Mouse (Mus musculus) mouse embryonic stem cell (cell line): ENCODE data around the gene Slc25a47.
"Not testable (repeated sequence)": the region's sequence is repeated elsewhere in the genome, so short reads cannot be mapped to it uniquely, and the experiment has no call there.

ENCODE experiments used
- in situ Hi-C, 2 experiments: fragments of 300-500 bp; cut with MboI; formaldehyde crosslinking; loops; 1 replicate in 1 of 2; 3 replicates in 1 of 2; pipeline ENCODE4 v1.14.3; 2019 to 2020; ENCODE audit warnings: low sequenced_read_pairs in 2 of 2, low pct_unique_long_range_greater_than_20kb in 1 of 2, mixed read lengths in 1 of 2; ENCODE audit not compliant: unreplicated experiment in 1 of 2

Slc25a47 gene

DNA sequence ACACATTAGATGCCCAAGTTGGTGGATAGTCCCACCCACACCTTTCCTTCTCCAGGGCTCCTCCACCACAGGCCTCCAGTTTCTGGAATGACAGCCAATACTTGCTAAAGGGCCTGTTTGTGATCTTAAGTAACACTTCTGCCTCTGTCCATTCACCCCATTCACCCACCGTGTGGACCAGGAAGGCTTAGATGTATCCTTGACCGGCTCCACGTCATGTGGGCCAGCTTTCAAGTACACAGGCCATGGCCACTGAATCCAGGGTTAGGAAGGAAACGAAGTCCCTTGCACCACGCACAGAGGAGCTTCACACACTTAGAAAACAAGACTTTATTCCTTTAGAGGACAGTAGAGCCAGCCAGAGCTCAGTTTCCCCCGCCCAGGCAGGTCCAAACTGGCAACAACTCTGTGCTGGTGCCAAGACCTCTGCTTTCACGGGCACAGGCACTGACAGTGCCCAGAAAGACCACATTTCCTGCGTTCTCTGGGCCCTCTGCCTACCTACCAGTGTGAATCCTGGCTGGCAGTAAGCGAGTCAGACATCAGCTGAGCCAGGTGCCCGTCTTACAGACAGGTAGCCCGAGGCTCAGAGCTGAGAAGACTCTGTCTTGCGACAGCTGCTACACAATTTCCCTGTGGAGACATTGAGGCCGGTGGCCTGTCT lies 10.2 kb upstream of the Slc25a47 start:
- in situ Hi-C loops, result no loop called here

DNA sequence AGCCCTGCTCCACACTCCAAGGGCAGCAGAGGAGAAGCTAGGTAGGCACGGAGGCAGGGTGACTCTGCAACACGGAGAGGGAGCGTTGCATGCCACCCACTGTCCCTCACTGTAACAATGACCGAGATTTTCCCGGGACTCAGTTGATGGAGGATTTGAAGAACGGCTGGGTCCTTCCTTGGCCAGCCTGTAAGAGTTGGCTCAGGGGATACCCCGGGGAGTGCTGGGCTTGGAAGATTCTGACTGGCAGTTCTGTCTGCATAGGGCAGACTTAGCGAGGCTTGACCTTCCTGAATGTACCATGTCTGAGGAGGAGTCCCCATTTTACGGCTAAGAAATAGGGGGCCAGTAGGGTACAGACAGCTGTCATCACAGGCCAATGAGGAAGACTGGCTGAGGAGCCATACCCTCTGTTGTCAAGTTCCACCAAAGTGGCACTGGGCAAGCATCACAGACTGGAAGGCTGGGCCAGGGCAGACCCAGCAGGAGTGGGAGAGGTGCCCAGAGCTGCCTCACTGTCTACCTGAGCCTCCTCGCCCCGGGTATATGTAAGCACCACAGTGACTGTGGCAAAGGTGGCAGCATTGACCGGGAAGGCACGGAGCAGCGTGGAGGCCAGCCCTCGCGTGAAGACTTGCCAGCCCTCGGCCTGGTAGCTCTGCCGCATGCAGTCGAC lies 9.4 kb upstream of the Slc25a47 start:
- in situ Hi-C loops, result no loop called here

DNA sequence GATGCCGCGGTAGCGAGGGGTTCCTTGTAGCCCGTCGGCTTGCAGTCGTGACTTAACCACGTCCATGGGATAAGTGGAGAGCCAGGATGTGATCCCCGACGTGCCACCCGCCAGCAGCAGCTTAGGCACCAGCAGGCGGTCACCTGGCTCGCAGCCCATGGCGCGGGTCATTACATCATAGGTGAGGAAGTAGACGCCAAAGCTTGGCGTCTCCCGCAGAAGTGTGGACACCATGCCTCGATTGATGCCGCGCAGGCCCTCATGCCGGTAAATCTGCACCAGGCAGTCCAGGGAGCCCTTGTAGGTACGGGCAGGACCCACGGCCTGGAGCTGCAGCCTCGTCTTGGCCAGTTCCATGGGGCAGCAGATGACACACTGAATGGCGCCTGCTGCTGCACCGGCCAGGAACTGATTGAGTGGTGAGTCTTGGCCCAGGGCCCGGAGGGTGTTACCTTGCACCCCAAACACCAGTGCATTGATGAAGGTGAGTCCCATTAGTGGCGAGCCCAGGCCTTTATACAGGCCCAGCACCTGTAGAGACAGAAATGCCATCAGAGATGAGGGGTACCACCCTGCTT lies 8.8 kb upstream of the Slc25a47 start:
- in situ Hi-C loops, result no loop called here

DNA sequence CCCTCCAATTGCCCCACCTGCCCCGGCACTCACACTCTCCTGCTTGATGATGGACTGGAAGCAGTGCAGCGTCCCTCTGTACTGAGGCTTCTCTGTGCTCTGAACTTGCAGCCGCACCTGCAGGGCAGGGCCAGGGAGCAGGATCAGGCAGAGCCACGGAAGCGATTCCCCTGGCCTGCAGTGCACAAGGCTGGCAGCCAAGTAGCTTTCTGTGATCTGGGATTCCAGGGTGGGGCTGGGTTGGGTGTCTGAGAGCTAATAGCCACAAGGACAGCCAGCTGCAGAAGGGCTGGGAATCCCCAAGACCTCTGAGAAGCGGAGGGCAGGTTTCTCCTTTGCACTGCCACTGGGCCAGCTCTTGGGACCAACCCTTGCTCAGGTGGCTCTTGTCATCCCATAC lies 8.2 kb upstream of the Slc25a47 start:
- in situ Hi-C loops, result no loop called here

DNA sequence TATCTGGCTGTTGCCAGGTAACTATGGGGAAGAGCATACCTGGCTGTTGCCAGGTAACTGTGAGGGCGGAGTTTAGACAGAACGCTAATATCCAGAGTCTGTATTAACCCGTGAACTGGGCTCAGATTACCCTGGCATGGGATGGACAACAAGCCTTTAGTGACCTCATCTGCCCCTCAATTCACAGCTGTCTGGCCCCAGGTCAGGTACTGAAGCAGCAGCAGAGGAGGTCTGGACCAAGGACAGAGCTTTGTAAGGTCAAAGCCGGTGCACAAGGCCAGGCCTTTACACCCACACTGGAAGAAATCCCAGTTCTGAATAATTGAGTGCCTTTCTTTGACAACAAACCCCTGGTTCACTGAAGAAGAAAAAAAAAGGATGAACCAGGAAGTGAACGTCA lies 6.2 kb upstream of the Slc25a47 start:
- in situ Hi-C loops, result no loop called here

- in situ Hi-C loops, result no loop called here
Observed at GRCm38 (mm10) chr12:108830358-108830757, 5.5 kb upstream of the Slc25a47 start.

GRCm38 (mm10) chr12:108831966-108832643 lies 3.7 kb upstream of the Slc25a47 start:
- in situ Hi-C loops, result no loop called here

GRCm38 (mm10) chr12:108832851-108833250 lies 3.0 kb upstream of the Slc25a47 start:
- in situ Hi-C loops, result no loop called here

- in situ Hi-C loops, result no loop called here
Observed at GRCm38 (mm10) chr12:108833408-108833807, 2.4 kb upstream of the Slc25a47 start.

GRCm38 (mm10) chr12:108834337-108834736 lies 1.5 kb upstream of the Slc25a47 start:
- in situ Hi-C loops, result no loop called here

GRCm38 (mm10) chr12:108834786-108835185 lies 1.1 kb upstream of the Slc25a47 start:
- in situ Hi-C loops, result no loop called here

GRCm38 (mm10) chr12:108835208-108835839 lies 522 bp upstream of the Slc25a47 start:
- in situ Hi-C loops, result no loop called here

- in situ Hi-C loops, result no loop called here
Observed at GRCm38 (mm10) chr12:108836722-108837121, 876 bp downstream of the Slc25a47 start.

DNA sequence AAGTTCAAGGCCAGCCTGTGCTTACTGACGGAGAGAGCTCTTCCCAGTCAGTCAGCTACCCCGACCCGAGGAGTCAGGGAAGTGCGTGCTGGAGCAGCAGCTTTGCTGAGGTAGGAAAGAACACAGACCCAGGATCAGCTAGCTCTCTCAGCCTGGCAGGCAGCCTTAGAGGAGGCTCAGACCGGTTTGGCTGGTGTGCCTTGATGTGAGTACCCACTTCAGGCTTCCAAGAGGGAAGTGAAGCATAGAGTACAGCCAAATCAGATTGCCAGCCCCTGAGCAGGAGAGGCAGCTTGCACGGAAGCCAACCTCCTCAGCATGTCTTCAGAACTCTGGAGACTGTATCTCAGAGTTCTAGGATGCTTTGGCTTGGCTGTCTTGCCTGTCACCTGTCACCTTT lies 5.3 kb downstream of the Slc25a47 start:
- in situ Hi-C loops, result no loop called here

DNA sequence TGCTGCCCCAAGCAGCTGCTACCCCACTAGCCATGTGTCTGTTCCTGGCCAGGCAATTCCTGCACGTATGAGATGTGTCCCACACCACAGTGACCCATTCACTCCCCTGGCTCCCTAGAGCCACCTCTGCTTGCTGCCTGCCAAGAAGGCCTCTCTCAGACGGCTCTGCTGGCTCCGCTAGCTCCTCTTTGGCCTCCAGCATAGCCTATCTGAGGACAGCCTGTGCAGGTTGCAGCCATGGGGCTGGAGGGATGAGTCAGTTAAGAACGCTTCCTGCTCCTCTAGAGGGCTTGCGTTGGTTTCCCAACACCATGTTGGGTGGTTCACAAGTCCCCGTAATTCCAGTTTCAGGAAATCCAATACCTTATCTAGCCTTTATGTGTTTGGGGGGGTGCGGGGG lies 6.8 kb downstream of the Slc25a47 start:
- in situ Hi-C loops, result no loop called here

DNA sequence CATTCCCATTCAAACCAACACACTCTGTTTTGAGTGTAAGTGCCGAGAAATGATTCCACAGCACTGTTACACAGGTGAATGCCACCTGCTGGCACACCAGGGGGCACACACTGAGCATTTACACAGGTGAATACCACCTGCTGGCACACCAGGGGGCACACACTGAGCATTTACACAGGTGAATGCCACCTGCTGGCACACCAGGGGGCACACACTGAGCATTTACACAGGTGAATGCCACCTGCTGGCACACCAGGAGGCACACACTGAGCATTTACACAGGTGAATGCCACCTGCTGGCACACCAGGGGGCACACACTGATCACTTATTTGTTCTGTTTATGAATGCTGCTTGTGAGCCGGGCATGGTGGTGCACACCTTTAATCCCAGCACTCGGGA lies 12.2 kb downstream of the Slc25a47 start:
- in situ Hi-C loops, result not testable (repeated sequence)

- in situ Hi-C loops, result no loop called here
Observed at GRCm38 (mm10) chr12:108849488-108850022, 13.7 kb downstream of the Slc25a47 start.

DNA sequence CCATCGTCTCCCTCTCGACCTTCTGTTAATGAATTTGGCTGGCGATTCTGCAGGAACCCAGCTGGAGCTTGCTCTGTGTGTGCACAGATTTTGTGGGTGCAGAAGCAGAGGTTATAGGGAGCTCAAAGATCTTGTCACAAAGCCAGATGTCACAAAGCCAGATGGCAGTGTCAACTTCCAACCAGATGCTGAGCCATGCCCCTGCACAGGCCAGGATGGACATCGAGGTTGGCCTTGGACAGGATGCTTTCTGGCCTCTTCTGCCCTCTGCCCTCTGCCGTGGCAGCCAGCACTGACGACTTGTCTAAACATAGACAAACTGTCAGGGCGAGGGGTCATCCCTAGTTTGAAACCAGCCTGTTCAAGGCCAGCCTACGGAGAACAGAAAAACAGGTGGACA lies 14.3 kb downstream of the Slc25a47 start:
- in situ Hi-C loops, result no loop called here

- in situ Hi-C loops, result no loop called here
Observed at GRCm38 (mm10) chr12:108850886-108851285, 15.0 kb downstream of the Slc25a47 start.
